Mouse (Mus musculus): ENCODE data around the gene Fhit.
"Not testable (repeated sequence)": the region's sequence is repeated elsewhere in the genome, so short reads cannot be mapped to it uniquely, and the experiment has no call there.

The Fhit gene

DNA sequence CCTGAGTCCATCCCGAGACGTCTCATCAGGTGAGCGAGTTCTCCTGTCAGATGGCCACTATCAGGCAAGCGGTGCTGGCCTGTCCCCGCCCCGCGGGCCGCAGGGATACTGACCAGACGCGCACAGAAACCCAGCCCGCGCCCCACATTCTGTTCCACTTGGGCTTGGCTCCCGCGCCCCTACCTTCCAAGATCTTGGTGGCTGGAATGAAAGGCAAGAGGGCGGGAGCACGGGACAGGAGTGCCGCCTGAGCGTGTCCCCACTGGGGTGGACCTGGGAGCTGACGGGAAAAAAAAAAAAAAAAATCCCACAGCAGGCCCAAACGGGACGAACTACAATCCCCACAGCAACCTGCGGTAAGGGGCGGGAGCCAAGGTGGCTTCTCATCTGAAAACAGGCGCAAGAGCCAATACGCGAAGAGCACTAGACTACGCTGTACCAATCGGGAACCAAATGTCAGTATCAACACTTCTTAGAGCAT is at the start of gene Fhit:
Gene Fhit, minus strand, starts transcription at position 285 of the 481 bp plus-strand sequence.
- in situ Hi-C loops (cut with MboI; ENCODE audit: unreplicated experiment in 2 of 2) = no loop called here

DNA sequence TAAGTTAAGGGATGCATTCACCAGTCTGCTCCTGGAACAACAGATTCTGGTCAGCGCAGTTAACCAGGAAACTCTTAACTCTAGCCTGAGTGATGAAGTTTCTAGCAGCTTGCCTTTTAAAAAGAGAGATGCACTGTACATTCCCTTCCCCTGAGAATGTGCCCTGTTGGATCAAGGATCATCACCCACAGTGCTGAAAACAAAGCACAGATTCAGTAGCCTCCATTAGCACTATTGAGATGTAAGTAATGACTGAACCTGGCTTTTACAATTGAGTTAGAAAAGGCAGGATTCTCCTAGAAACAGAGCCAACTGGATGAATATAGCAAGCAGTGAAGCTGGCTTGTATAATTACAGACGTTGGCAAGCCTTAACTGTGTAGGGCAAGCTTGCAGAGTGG is 45.0 kb upstream of the Fhit start:
- in situ Hi-C loops (cut with MboI; ENCODE audit: unreplicated experiment in 2 of 2) = no loop called here

DNA sequence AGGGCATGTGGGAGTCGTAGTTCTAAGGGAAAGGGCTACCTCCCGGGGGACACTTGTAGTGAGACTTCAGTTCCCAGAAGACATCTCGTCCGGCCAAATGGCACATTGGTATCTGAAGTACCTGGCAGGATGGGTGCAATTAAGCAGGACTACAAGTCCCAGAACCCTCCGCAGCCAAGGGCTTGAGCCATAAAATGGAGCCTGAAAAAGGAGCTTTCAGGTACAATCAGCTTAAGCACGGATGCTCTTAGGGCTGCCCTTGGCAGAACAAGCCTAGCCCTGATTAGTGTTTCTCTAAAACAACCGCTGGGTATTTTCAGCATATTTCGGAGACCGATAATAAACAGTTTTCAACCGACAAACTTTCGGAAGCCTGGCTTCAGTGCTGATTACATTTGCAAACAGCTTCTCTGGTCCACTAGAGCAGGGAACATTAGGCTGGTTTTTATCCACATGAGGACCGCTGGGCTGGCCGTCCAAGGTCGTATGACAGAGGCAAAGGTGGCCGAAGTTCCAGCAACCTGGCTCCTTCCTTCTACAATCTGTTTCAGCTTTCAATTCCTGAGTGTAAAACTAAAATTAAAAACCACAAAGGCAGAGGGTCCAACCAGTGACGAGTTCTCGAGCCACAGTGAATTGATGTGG is 907 bp downstream of the Fhit start:
- in situ Hi-C loops (cut with MboI; ENCODE audit: unreplicated experiment in 2 of 2) = no loop called here

DNA sequence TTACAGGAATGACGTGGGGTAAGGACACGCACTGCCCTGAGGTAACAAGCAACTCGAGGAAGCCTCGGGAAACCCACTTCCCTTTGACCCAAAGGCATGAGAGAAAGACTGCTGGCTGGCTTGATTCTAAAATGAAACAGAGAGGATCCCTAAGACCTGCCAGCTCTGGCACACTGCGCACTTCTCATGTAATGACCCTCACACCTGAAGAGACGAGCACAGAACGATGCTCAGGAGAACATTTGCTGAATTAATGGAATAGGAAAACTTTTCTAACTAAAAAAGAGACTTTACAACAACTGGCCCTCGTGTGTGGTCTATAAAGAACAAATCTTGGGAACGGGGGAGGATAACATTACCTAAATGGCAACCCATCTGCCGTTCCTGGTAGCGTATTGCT is 2.2 kb downstream of the Fhit start:
- in situ Hi-C loops (cut with MboI; ENCODE audit: unreplicated experiment in 2 of 2) = no loop called here

DNA sequence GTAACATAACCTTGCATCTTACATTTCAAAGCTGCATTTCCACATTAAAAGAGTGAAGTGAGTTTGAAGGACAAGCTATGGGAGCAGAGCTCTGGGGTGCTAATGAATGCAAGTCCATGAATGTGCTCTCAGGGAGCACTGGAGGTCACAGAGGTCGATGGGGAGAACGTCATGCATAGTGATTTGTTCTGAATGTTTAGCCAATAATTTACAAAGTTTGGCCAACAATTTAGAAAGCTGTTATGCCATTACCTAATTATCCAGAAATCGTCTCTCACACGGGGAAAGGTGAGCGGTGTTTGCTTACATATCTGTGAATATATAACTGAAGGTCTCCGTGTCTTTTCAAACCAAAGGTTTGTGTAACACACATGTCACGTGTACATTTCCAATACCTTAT is 2.8 kb downstream of the Fhit start:
- in situ Hi-C loops (cut with MboI; ENCODE audit: unreplicated experiment in 2 of 2) = no loop called here

DNA sequence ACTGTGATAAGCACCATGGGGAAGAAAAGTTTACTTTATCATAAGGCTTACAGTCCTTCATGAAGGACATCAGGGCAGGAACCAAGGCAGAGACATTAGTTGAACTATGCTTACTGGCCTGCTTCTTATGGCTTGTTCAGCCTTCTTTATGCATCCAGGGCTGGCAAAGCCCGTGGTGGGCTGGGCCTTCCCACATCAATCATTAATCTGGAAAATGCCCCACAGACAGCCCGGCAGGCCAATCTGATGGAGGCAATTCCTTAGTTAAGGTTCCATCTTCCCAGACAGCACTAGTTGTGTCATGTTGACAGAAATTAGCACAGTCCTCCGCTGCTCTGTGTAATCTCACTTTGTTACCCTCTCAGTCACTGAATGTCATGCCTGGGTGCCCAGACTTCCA is 4.1 kb downstream of the Fhit start:
- in situ Hi-C loops (cut with MboI; ENCODE audit: unreplicated experiment in 2 of 2) = no loop called here

DNA sequence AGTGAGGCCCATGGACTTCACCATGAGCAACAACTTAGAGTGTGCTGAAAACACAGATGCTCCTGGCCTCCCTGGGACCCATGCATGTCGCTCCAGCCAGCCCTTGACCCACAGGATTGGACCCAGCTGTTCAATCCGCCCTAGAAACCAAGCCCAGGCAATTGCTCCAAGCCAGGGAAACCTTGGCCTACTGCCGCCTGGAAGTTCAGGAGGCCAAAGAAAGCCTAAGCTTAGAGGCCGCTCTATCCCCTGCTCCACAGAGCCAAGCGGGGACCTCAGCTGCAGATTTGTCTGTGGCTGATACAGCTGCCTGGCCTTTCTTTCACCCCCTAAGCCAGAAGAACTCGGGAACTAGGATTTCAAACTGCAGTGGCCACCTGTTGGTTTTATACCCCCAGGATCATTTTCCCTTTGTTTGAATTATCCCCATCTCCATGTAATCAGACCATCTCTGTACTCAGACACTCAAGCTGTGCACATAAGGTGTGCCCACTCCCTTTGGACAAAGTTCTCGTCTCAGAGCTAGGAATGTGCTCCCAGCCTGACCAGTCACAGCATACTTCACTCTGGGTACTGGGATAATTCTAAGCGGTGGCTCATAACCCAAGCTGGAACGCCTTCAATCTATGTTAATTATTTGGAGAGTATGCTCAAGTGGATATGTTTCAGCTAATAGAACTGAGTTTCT is 10.1 kb downstream of the Fhit start:
- in situ Hi-C loops (cut with MboI; ENCODE audit: unreplicated experiment in 2 of 2) = no loop called here

DNA sequence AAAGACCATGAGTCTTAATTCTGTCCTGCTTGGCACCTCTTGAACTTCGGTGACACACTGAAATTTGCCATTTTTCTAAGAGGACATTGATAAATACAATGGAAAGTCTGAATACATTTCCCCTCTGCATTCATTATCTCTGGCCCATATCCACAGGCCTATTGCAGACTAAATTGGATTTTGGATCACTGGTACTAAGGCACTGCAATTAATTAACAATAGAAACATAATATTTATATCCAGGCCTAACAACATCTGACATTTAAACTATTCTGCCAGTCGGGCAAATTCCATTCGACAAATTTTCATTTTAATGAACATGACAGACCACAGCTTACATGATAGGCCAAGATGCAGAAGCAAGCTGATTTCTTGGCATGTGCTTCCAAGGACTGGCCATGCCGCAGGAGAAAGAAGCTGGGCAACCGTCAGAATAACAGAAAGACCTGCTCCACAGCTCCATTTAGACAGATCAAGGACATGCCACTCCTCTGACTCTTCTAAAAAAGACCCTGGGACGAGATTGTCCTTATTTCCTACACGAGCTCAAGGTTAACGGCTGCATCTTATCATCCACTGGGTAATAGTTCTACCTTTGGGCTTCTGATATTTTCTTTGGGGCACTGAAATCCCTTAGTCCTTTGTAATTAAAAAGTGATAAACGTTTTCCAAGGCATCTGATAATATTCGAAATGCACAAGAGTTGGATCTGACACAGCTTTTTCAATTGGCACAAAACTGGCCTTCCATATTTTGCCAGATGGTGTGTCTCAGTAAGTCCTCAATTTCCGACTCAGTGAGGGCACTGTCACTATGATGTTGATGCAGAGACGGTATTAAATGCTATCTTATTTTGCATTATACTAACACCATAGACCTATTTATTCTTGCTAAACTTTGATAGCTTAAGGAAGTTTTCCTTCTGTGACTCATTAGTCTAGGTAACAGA is 27.8 kb downstream of the Fhit start:
- in situ Hi-C loops (cut with MboI; ENCODE audit: unreplicated experiment in 2 of 2) = no loop called here

DNA sequence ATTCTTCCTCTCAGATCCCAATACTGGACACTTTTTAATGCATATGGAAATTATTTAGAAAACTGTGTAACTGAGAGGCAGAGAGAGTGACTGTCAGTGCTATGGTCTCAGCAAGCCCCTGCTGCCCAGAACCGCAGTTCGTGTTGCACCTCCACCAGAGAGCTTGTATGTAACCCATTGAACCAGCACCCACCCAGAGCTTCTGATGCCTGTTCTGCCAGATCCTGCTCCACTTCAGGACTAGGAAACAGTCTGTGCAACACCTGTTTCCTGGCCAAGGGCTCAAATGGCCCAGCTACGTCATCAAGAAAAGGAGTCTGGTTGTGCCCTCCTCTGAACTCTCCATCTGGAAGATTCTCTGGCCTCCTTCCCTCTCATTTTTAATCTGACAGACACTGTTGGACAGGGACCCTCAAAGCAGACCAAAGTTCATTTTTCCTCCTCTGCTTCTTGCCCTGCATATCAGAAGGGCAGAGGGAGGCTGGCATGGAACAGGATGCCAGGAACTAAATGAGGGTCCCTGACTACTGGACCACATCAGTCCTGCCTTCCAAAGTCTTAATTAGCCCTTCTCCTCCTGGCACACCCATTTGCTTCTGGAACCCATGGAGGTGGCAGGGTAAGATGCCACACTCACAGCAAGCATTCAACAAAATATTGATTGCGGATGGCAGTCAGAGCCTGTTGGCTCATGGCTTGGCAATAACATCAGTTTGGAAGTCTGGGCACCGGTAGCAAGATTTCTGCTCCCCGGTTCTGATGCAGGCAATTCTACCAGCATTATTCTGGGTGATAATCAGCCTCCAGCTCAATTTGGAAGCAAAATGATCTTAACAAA is 29.0 kb downstream of the Fhit start:
- in situ Hi-C loops (cut with MboI; ENCODE audit: unreplicated experiment in 2 of 2) = no loop called here

DNA sequence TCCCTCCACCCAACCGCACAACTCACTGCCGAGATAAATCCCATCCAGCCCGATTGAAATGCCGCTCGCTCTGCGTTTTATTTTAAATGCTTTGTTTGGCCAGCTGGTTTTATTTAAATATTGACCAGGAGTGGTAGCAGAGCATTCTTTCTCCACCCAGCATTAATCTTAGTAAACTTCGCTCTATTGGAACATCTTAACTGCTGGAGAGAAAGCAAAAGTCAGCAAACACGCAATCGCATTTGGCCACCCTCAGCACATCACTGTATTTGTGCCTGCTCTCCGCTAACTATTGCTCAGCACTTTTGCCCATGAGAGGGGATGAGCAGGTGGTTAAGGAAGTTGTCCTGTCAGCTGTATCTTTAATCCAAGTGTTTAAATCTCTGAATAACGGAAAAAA is 36.7 kb downstream of the Fhit start:
- in situ Hi-C loops (cut with MboI; ENCODE audit: unreplicated experiment in 2 of 2) = no loop called here

DNA sequence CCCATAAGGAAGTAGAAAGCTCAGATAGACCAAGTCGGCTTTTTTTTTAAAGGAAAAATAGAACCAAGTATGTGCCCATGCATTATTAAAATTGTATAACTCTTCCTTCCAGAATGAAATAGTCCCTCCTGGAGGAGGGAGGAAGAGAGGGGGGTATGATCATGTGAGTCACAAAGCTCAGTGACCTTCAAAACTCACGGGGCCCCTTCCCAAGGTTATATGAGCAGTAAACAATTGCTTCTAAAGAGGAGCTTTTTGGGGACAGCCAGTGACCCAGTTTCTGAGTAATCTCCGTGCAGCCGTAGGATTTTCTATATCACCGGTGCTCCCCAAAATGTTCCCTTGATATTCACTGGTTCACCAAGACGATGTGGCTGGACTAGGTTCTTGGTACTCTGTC is 42.8 kb downstream of the Fhit start:
- in situ Hi-C loops (cut with MboI; ENCODE audit: unreplicated experiment in 2 of 2) = no loop called here

DNA sequence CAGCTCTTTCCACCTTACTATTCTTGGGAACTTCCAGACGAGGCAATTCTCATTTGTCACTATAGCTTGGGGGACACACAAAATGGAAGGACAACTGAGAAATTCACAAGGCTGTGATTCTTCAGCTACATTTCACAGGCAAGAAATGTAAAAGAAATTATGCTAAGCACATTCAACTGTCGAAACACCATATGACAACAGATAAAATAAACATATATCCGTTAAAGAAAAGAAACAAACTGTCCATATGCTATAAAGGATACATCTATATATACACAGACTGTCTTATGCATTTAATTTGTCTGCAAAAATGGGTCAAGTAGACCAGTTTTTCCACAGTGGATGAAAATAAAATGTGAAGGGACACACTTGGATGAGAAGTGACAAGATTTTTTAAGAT is 76.2 kb downstream of the Fhit start:
- in situ Hi-C loops (cut with MboI; ENCODE audit: unreplicated experiment in 2 of 2) = no loop called here

DNA sequence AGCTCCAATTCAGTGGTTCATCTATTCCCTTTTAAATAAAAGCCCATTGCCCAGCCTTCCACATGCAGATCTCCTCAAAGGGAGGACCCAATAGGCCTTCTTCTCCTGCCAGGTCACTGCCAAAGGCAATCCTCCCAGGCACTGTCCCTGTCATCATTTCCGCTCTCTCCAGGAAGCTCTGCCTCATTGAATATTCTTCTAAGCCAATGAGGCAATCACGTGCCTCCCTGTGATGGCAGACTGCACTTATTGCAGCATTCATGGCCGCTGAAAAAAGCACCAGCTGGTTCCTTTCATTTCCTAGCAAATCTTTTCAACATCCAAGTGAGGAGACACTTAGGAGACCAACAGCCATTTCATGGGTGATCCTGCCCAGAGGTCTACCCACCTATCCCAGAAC is 77.9 kb downstream of the Fhit start:
- in situ Hi-C loops (cut with MboI; ENCODE audit: unreplicated experiment in 2 of 2) = no loop called here

DNA sequence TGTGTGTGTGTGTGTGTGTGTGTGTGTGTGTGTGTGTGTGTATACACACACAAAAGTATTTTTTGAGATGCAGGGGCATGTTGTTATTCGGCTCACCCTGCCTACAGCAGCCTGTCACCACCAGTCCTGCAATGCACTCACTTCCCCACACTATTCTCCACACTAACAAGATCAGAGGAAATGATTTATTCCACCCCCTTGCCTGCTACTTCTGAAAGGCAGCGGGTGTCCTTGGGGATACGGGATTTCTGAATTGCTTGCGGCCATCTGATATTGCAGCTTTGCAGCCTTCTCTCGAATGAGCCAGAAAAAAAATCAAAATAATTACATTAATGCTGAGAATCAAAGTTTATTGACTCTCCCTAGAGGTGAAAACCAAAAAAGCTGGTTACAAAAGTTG is 78.4 kb downstream of the Fhit start:
- in situ Hi-C loops (cut with MboI; ENCODE audit: unreplicated experiment in 2 of 2) = no loop called here

DNA sequence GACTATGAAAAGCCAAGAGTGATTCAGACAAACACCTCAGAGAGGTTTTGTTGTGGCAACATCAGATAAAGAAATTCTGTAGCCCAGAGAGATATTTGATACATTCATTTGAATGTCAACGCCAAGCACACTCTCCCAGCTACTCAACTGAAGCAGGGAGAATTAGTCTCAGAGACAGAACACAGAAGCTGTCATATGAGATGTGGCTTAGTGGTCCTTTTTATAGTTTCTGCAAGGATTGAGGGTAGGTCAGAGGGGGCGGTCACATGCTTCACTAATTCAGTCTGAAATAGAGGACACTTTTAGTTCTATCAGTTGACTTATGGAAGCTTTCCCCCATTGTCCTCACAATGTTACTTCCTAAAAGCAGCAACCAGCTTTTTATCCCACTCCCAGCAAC is 98.2 kb downstream of the Fhit start:
- in situ Hi-C loops (cut with MboI; ENCODE audit: unreplicated experiment in 2 of 2) = no loop called here

DNA sequence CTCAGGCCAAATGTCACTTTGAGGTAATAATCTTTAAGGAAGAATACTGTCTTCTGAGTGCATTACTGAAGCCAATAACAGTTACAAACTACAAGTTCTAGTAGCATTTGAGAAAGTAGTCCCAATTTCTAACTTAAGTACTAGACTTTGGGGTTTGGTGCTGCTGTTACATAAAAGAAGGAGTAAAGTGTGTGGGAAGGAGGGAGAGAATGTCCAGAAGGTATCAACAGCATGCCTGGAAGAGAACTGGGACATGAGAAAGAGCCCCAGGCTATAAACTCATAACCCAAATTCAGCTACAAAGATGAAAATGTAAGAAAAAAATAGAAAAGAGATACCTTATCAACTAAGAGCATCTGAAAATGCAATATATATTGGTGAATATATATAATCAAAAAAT is 101.6 kb downstream of the Fhit start:
- in situ Hi-C loops (cut with MboI; ENCODE audit: unreplicated experiment in 2 of 2) = no loop called here

DNA sequence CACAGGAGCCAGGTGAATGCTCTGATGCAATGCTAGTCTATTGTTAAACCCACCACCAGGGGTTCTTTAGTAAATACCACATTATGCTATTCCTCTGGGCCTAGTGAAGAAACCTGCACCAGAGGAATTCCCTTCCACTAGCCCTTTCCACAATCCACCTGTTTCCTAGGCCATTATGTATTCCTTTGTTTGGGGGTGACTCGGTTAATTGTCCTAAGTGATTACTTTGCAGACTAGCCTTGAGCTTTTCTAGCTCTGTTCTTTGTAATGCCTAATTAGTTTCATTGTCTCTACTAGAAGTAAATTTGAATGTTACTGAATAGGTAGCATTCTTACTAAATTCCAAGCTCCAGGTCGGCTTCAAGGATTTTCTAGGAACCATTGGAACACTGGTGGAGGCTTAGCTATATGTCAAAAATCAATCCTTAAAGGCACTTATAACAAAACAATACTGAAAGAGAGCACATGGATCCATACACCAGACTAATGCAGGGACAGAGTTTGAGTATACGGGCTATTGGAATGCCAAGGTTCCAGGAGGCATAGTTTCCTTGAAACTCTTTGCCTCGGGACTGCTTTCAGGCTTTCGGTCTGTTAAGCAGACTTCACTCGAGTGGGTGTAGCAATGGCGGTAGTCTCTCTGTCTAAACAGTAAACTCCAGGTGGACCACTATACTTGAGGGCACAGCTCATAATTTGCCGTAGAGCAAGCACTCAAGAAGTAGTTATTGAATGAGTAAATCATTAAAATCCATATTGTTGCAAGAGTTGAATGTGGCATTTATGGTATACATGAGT is 122.1 kb downstream of the Fhit start:
- in situ Hi-C loops (cut with MboI; ENCODE audit: unreplicated experiment in 2 of 2) = not testable (repeated sequence)

DNA sequence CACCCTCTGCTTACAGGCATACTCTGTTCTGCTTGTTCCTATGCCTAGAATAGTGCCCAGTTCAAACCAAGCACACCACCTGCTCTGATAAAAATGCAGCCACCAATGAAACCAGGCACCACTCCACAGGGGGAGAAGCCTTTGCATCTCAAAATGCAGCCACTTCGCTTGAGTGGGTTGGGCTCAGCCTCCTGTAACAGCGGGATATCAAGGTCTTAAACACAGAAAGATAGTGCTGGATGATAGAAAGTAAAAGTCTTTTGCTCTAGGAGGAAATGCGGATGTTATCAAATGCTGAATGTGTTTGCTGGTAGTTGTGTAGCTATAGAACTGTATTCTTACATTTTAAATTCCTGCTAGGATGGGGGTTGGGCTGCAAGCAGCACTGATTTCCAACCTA is 140.4 kb downstream of the Fhit start:
- in situ Hi-C loops (cut with MboI; ENCODE audit: unreplicated experiment in 2 of 2) = no loop called here

DNA sequence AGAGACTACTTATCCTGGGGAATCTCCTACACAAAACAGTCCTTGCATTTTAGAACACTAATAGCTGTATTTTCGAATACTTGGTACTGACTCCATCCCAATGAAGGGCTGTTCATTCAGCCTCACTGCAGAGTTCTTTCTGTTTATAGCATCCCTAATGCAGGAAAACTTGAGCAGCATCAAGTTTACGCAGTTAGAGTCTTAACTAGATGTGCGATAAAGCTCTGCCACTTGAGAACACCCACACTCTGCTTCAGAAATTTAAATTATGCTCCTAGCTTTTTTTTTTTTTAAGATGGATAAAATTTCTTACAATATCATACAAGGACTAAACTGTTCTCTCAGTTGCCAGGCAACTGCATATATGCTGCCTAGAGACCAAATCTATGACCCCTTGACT is 183.2 kb downstream of the Fhit start:
- in situ Hi-C loops (cut with MboI; ENCODE audit: unreplicated experiment in 2 of 2) = no loop called here

DNA sequence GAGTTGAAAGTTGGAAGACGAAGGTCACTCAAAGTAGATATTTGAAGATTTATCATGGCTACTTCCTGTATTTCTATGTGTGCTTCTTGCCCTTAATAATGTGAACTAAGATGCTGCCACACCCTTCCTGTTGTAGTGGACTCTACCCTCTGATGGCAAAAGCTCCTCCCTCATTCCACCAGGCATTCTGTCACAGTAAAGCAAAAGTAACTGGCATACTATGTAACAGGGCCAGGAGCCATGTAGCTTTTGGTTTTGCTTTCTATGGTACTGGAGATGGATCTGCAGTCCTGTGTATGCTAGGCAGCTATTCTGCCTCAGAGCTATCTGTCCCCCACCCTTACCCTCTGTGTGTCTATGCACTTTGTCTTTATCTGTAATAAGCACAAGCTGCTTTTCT is 220.2 kb downstream of the Fhit start:
- in situ Hi-C loops (cut with MboI; ENCODE audit: unreplicated experiment in 2 of 2) = no loop called here

Data from v-Abl transformed pro-B cells (cell line).